Mouse (Mus musculus) cerebellum, adult 2 months (tissue): ENCODE data around the gene Hdgfl1.

Experiments used
- CTCF ChIP-seq: fragments of 200-500 bp; IDR thresholded peaks from 2 replicates; pipeline ENCODE4 v1.5.1; 2011; ENCODE audit warnings: low read depth, mild to moderate bottlenecking, control low read depth, low read length, moderate library complexity, borderline replicate concordance; ENCODE audit not compliant: insufficient read depth
- POLR2A ChIP-seq: fragments of 200-500 bp; IDR thresholded peaks from 2 replicates; pipeline ENCODE4 v1.6.1; 2011; ENCODE audit warnings: low read length, control low read depth, borderline replicate concordance; ENCODE audit not compliant: insufficient read depth

- TF ChIP-seq CTCF (no peak), POLR2A (no peak)
Measured at GRCm38 (mm10) chr13:26721333-26721732, 48.6 kb downstream of the Hdgfl1 start.
